Mouse (Mus musculus): ENCODE measurements around the gene Galnt17. TPM values are rescaled to one million over a fixed set of nuclear protein-coding genes. Genes with fewer than 3 reads are reported as not detected.

Galnt17 gene
- polyA plus RNA-seq, 1 experiment from 2014 or later = 1.0 TPM

DNA sequence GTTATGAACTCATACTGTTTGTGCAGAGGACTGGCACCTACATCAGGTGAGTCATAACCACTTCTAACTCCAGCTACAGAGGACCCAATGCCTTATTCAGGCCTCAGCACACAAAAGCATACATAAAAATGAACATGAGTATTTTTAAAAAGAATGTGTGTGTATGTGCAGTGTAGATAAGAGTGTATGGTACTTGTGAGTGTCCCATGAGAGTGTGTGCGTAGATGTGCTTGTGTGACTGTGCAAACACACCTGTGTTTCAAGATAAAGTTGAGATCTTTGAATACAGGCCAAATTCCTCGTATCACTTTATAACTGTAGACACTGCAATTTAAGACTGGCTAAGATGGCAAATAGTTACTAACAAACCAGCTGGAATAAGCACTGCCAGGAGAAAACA is 307.7 kb downstream of the Galnt17 start:
- WGBS = 90% methylated on average over 2 of the region's 2 CpGs
- Histone ChIP-seq H3K4me1 (no peaks in the 10 kb centered on the region), H3K4me3 (no peak overlapping the region), H3K9me3 (replicated peaks) (no peaks in the 10 kb centered on the region), H3K36me3 (no peaks in the 10 kb centered on the region), H3K27me3 (ENCODE audit: low read depth, poor library complexity, severe bottlenecking) (no peaks in the 10 kb centered on the region), H3K27ac (no peak overlapping the region)
- DNase-seq (ENCODE audit: low spot score) = no peak

DNA sequence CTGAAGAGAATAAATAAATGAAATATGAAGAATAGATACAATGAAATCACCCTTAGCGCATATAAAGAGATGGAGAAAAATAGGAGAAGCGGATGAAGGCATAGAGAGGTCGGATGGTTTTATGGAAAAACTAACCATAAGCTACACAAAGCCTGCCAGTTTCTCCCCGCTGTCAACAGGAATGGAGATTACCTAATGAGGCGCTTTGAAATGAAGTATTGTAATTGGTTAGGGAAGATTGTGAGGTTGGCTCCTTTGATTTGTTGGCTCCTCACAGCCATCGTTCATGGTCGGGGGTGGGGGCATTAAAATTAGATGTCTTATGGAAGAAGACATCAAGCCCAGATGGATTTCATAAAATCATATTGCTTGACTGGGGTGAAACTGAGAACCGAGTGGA is 329.0 kb downstream of the Galnt17 start:
- no peak for DNase-seq (ENCODE audit: low spot score)

DNA sequence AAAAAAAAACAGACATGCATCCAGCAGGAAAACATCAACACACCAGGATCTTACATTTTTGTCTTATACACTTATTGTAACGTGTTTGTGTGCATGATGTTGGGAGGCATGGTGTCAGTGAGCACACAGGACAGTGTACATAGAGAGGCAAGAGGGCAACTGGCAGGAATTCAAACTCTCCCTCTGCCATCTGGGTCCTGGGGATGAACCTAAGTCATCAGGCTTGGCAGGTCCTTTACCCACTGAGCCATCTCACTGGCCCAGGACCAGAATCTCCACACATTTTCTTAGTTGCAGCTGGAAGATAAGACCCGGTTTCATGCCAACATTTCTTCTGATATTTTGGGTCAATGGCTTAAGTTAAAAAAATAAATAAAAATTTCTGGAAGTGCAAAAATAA is 329.4 kb downstream of the Galnt17 start:
- Histone ChIP-seq H3K27me3 (ENCODE audit: low read depth, poor library complexity, severe bottlenecking) (no peaks in the 10 kb centered on the region), H3K27ac (no peak overlapping the region), H3K4me1 (no peaks in the 10 kb centered on the region), H3K9me3 (replicated peaks) (no peaks in the 10 kb centered on the region), H3K4me3 (no peak overlapping the region), H3K36me3 (no peaks in the 10 kb centered on the region)
- WGBS = 87% methylated on average over 2 of the region's 2 CpGs
- no peak for DNase-seq (ENCODE audit: low spot score)

More for the DNA sequence above, 329.0 kb downstream of the Galnt17 start:
- Histone ChIP-seq H3K27ac (no peak overlapping the region), H3K36me3 (no peaks in the 10 kb centered on the region), H3K9me3 (replicated peaks) (no peaks in the 10 kb centered on the region), H3K4me1 (no peaks in the 10 kb centered on the region), H3K27me3 (ENCODE audit: low read depth, poor library complexity, severe bottlenecking) (no peaks in the 10 kb centered on the region), H3K4me3 (no peak overlapping the region)
- 94% methylated on average over 8 of the region's 8 CpGs for WGBS

DNA sequence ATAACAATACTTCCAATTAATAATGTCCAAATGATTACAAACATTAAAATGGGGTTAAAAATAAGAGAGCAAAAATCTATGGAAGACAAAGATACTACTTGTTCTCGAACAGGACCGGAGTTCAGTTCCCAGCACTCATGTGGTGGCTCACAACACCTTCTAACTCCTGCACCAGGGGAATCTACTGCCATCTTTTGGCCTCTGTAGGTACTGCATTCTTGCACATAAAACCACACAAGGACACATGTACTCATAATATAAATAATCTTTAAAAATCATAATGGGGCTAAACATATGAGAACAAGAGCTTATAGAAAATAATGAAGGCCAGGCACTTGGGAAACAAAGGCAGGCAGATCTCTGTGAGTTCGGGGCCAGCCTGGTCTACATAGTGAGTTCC is 330.3 kb downstream of the Galnt17 start:
- Histone ChIP-seq H3K4me3 (no peak overlapping the region), H3K4me1 (no peaks in the 10 kb centered on the region), H3K27ac (no peak overlapping the region), H3K27me3 (ENCODE audit: low read depth, poor library complexity, severe bottlenecking) (no peaks in the 10 kb centered on the region), H3K36me3 (no peaks in the 10 kb centered on the region), H3K9me3 (replicated peaks) (no peaks in the 10 kb centered on the region)
- 94% methylated on average over 3 of the region's 3 CpGs for WGBS
- no peak for DNase-seq (ENCODE audit: low spot score)

DNA sequence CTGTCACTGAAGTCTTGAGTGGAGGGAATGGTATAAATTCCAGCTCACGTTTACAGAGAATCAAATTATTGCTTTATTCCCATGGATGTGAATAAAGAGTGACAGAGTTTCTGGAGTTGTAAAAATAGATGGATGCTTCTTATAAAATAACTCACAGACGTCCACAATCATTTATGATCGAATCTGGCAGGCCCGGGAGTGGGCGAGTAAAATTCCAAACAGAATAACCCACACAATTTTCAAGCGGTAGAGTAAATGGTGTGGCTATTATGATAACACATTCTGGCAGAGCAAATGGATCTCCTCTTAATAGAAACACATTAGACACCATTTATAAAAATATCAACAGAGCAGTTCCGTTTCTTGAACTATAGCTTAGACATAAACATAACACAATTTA is 355.9 kb downstream of the Galnt17 start:
- 88% methylated on average over 7 of the region's 7 CpGs for WGBS
- Histone ChIP-seq H3K9me3 (replicated peaks) (peaks cover 2% of the 10 kb centered on the region; the same call in 1 of the 2 replicates), H3K36me3 (no peaks in the 10 kb centered on the region), H3K4me1 (peaks cover 21% of the 10 kb centered on the region), H3K27me3 (ENCODE audit: low read depth, poor library complexity, severe bottlenecking) (no peaks in the 10 kb centered on the region), H3K27ac (no peak overlapping the region), H3K4me3 (no peak overlapping the region)
- DNase-seq (ENCODE audit: low spot score) = no peak

DNA sequence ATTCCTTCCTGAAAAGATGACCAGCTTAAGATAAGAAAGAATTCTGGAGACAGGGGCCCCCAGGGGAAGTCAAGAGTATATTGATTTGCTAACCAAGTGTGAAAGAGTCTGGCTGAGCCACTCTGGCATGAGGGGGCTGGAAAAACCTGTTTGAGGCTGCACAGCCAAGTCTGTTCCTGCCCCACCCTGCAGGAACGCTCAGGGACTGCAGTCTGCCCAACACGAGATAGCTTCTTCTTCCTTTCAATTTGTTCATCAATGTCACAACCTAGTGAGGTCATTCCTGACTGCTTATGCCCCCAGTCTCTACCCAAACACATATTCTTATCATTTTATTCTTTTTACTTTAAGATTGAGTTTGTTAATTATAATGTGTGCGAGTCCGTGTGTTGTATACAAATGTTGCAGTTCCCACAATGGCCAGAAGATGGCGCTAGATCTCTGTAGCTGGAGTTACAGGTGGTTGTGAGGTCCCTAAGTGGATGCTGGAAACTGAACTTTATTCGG is 357.4 kb downstream of the Galnt17 start:
- Histone ChIP-seq H3K36me3 (no peaks in the 10 kb centered on the region), H3K9me3 (replicated peaks) (peaks cover 2% of the 10 kb centered on the region; the same call in 1 of the 2 replicates), H3K4me1 (peaks cover 13% of the 10 kb centered on the region), H3K27me3 (ENCODE audit: low read depth, poor library complexity, severe bottlenecking) (no peaks in the 10 kb centered on the region), H3K4me3 (no peak overlapping the region), H3K27ac (peak overlapping the region; percentile 61)
- DNase-seq (ENCODE audit: low spot score) = peak; percentile 49
- WGBS = 43% methylated on average over 6 of the region's 6 CpGs

DNA sequence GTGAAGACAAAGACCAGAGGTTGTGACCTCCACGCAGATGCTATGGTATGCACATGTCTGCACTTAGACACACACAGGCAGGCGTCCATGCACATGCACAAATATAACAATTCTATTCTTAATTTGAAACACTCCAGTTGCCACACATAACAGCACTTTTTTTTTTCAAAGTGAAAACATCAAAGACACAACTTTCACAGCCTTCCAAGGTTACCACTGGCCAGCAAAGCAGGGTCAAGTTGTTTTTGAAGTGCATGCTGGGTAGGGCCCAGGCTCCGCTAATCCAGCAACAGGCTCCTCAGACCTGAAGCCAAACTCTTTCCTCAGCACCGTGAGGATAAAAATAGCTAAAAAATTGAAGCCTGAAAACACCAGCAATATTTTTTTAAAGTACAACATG is 357.9 kb downstream of the Galnt17 start:
- peaks cover 2% of the 10 kb centered on the region; the same call in 1 of the 2 replicates for H3K9me3 ChIP-seq (replicated peaks)
- H3K27ac ChIP-seq = peak overlapping the region; percentile 61
- no peak overlapping the region for H3K4me3 ChIP-seq
- H3K4me1 ChIP-seq = peaks cover 13% of the 10 kb centered on the region
- no peaks in the 10 kb centered on the region for H3K36me3 ChIP-seq
- 23% methylated on average over 4 of the region's 4 CpGs for WGBS
- H3K27me3 ChIP-seq (ENCODE audit: low read depth, poor library complexity, severe bottlenecking) = no peaks in the 10 kb centered on the region
- no peak for DNase-seq (ENCODE audit: low spot score)

DNA sequence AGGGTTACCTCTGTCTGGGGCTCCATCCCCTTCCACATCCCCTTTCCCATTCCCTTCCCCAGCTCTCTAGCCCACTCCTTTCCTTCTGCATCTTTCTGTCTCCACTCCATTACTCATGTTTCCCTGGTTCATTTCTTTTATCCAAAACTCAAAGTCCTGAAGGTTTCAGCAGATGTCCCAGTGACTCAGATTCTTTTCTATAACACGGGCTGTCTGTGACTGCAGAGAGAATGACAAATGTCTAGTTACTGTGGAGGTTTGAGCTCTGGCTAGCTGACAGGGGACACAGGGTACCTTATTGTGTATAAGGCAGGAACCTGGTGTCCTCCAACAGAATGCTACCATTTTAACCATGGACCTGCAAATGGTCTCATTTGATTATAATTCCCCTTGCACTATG is 358.6 kb downstream of the Galnt17 start:
- H3K36me3 ChIP-seq = no peaks in the 10 kb centered on the region
- 54% methylated on average over 1 of the region's 1 CpGs for WGBS
- DNase-seq (ENCODE audit: low spot score) = no peak

DNA sequence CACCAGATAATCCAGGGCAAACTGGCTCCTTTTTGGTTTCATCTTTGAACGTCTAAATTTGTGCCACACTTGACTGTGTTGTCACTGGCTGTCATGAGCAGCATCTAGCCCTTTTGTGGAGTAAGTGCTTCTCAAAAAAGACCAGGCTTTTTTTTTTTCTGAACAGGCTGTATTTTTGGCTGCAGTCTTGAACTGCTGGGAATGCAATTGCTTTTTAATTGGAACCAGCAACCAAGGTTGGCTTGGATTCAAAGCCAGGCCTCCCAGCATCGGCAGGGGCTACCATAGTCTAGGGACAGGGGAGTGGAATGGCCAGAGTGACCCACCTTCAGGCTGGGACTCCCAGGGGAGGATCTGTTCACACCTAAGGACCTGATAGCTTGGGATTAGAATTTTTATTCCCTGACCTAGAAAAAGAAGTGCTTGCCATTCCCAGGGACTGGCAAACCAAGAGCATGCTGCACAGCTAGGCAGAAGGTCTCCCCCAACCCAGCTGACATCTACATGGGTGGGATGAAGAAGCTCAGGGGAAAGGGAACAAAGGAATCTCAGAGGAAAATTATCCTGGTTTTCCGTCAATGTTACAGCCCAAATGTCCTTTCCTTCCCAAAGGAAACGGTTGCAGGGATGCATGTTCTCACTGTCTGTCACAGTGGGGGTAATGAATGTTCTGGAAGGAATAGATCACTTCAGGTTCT is 369.2 kb downstream of the Galnt17 start:
- WGBS = 15% methylated on average over 4 of the region's 4 CpGs
- Histone ChIP-seq H3K9me3 (replicated peaks) (no peaks in the 10 kb centered on the region), H3K4me1 (peaks cover 28% of the 10 kb centered on the region), H3K36me3 (no peaks in the 10 kb centered on the region), H3K4me3 (no peak overlapping the region), H3K27me3 (ENCODE audit: low read depth, poor library complexity, severe bottlenecking) (no peaks in the 10 kb centered on the region), H3K27ac (peak overlapping the region; percentile 88)
- peak; percentile 67 for DNase-seq (ENCODE audit: low spot score)

More for the DNA sequence above, 358.6 kb downstream of the Galnt17 start:
- Histone ChIP-seq H3K4me1 (peaks cover 13% of the 10 kb centered on the region), H3K27me3 (ENCODE audit: low read depth, poor library complexity, severe bottlenecking) (no peaks in the 10 kb centered on the region), H3K27ac (no peak overlapping the region), H3K4me3 (no peak overlapping the region), H3K9me3 (replicated peaks) (peaks cover 2% of the 10 kb centered on the region; the same call in 1 of the 2 replicates)

DNA sequence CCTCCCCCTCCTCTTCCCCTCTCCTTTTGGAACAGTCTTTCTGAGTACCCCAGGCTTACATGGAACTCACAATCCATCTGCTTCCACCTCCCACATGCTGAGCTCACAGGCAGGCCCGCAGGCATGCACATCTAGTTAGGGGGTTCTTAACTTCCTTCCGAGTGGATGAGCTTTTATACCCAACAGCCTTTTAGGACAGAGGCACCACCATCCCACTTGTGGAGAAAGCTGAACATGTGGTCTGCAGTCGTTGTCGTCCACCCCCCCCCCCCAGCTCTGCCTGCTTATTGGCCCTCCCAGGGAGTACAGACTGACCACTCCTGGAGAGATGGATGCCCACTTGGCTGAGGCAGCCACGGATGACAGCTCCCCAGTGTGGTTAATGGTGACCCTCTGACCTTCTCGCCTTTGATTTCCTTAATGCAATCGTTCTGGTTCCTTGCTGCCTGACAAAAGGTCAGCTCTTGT is 370.0 kb downstream of the Galnt17 start:
- Histone ChIP-seq H3K27ac (peak overlapping the region; percentile 88), H3K36me3 (no peaks in the 10 kb centered on the region), H3K4me3 (peak overlapping the region; percentile 31), H3K27me3 (ENCODE audit: low read depth, poor library complexity, severe bottlenecking) (no peaks in the 10 kb centered on the region), H3K9me3 (replicated peaks) (no peaks in the 10 kb centered on the region), H3K4me1 (peaks cover 28% of the 10 kb centered on the region)
- 2% methylated on average over 7 of the region's 7 CpGs for WGBS
- peak; percentile 84 for DNase-seq (ENCODE audit: low spot score)

DNA sequence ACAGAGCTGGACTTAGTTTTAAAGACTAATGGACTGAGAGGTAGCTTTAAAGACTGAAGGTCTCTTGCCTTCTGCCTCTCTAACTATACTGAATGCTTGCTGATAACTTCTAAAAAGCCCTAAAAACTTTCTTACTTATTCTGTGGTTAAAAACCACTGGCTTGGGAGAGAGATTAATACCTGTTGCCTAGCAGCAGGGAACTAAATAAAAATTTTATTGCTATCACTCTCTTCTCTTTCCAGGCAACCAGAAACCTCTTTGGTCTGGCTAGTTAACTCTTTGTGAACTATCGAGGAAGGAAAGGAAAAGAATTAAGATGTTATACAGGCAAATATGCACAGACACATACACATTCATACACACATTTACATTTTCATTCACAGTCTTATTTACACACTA is 377.3 kb downstream of the Galnt17 start:
- DNase-seq (ENCODE audit: low spot score) = no peak
- no peaks in the 10 kb centered on the region for H3K27me3 ChIP-seq (ENCODE audit: low read depth, poor library complexity, severe bottlenecking)
- no peaks in the 10 kb centered on the region for H3K9me3 ChIP-seq (replicated peaks)
- H3K4me1 ChIP-seq = peaks cover 3% of the 10 kb centered on the region; the same call in 1 of the 2 replicates
- H3K36me3 ChIP-seq = no peaks in the 10 kb centered on the region
- H3K4me3 ChIP-seq = no peak overlapping the region
- no peak overlapping the region for H3K27ac ChIP-seq
- 86% methylated on average over 1 of the region's 1 CpGs for WGBS

DNA sequence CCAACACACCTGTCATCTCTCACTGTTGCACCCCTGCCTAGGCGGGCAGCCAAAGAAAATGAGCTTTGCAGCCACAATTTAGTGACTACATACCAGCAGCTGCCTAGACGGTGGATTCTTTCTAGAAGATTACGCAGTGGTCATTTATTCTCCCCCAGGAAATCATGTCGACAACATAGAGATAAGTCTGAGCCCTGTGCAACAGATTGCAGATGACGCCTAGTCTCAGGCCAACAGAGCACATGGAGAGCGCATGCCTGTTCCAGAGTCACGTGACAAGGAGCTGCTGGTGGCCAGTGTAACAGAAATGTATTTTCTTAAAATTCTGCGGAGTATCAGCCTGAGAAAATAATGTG is 380.5 kb downstream of the Galnt17 start:
- 87% methylated on average over 8 of the region's 8 CpGs for WGBS
- Histone ChIP-seq H3K4me1 (peaks cover 12% of the 10 kb centered on the region), H3K36me3 (no peaks in the 10 kb centered on the region), H3K9me3 (replicated peaks) (no peaks in the 10 kb centered on the region), H3K27me3 (ENCODE audit: low read depth, poor library complexity, severe bottlenecking) (no peaks in the 10 kb centered on the region), H3K27ac (no peak overlapping the region), H3K4me3 (no peak overlapping the region)
- DNase-seq (ENCODE audit: low spot score) = no peak

DNA sequence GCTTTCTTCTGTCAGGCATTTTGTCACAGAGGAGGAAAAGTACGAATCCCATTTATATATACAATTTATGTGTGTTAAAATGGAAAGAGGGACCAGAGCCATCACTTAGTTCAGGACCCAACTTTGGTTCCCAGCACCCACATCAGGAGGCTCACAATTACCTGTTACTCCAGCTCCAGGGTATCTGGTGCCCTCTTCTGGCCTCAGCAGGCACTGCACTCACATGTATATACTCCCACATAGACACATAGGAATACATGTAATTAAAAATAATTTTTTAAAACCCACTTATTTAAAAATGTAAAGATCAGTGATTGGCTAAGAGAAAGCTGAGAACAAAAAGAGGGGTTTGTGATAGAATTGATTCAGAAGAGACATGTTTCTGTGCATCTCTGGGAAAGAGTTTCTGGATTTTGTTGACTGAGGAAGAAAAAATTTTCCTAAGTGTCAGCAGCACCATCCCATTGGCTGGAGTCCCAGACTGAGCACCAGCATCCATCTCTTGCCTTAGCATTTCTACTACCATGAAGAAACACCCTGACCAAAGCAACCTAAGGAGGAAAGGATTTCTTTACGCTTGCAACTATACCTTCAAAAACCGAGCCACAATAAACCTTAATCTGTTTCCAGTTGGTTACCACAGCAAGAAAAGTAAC is 381.0 kb downstream of the Galnt17 start:
- Histone ChIP-seq H3K4me3 (no peak overlapping the region), H3K27ac (no peak overlapping the region), H3K4me1 (peaks cover 12% of the 10 kb centered on the region), H3K36me3 (no peaks in the 10 kb centered on the region), H3K27me3 (ENCODE audit: low read depth, poor library complexity, severe bottlenecking) (no peaks in the 10 kb centered on the region), H3K9me3 (replicated peaks) (no peaks in the 10 kb centered on the region)
- 93% methylated on average over 3 of the region's 3 CpGs for WGBS
- DNase-seq (ENCODE audit: low spot score) = no peak
